Mouse (Mus musculus): Measurements from ENCODE around the gene Usp24. TPM values are rescaled to one million over a fixed set of nuclear protein-coding genes. Genes with fewer than 3 reads are reported as not detected.

The Usp24 gene
- polyA plus RNA-seq, 1 experiment from 2014 or later, result 8.8 TPM

DNA sequence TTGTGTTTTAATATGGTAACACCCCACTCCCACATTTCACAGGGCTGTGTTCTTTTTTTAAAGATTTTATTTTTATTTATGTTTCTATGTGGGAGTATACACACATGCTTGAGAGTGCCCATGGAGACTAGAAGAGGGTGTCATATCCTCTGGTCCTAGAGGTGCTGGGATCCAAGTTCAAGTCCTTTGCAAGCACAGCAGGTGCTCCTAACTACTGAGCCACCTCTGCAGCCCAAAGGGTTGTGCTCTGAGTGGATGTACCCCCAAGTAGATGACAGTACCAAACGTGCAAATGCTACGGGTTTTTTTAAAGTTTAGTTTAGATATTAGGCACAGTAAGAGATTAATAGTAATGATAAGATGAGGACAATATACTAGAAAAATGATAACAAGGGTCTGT lies 119.4 kb downstream of the Usp24 start:
- Histone ChIP-seq H3K27me3 (ENCODE audit: control insufficient read depth, insufficient read depth, low read length) (no peaks in the 10 kb centered on the region), H3K4me3 (ENCODE audit: low read depth, low read length) (no peak overlapping the region), H3K4me1 (ENCODE audit: control insufficient read depth, insufficient read depth, low read length) (no peaks in the 10 kb centered on the region), H3K27ac (replicated peaks; ENCODE audit: low read depth, low read length) (no peak overlapping the region), H3K4me2 (ENCODE audit: low read depth, low read length) (no peak overlapping the region), H3K9me3 (replicated peaks; ENCODE audit: control insufficient read depth, low read length) (no peaks in the 10 kb centered on the region), H3K36me3 (replicated peaks; ENCODE audit: control insufficient read depth, insufficient read depth, low read depth, low read length) (peaks cover 4% of the 10 kb centered on the region), H3K9ac (replicated peaks; ENCODE audit: low read length) (no peak overlapping the region)
- DNase-seq (ENCODE audit: low spot score) (no peak), ATAC-seq (replicated peaks; ENCODE audit: insufficient number of reproducible peaks, low FRiP score, low TSS enrichment, low read depth) (no peak)
- WGBS, result 90% methylated on average over 2 of the region's 2 CpGs

GRCm38 (mm10) chr4:106436475-106436874 lies 120.5 kb downstream of the Usp24 start:
- 71% methylated on average over 4 of the region's 4 CpGs for WGBS
- Histone ChIP-seq H3K36me3 (replicated peaks; ENCODE audit: control insufficient read depth, insufficient read depth, low read depth, low read length) (peaks cover 4% of the 10 kb centered on the region), H3K4me1 (ENCODE audit: control insufficient read depth, insufficient read depth, low read length) (no peaks in the 10 kb centered on the region), H3K9me3 (replicated peaks; ENCODE audit: control insufficient read depth, low read length) (no peaks in the 10 kb centered on the region), H3K27me3 (ENCODE audit: control insufficient read depth, insufficient read depth, low read length) (no peaks in the 10 kb centered on the region), H3K4me2 (ENCODE audit: low read depth, low read length) (no peak overlapping the region), H3K27ac (replicated peaks; ENCODE audit: low read depth, low read length) (no peak overlapping the region), H3K4me3 (ENCODE audit: low read depth, low read length) (no peak overlapping the region), H3K9ac (replicated peaks; ENCODE audit: low read length) (no peak overlapping the region)
- DNase-seq (ENCODE audit: low spot score), result peak; percentile 61
- no peak for ATAC-seq (replicated peaks; ENCODE audit: insufficient number of reproducible peaks, low FRiP score, low TSS enrichment, low read depth)

DNA sequence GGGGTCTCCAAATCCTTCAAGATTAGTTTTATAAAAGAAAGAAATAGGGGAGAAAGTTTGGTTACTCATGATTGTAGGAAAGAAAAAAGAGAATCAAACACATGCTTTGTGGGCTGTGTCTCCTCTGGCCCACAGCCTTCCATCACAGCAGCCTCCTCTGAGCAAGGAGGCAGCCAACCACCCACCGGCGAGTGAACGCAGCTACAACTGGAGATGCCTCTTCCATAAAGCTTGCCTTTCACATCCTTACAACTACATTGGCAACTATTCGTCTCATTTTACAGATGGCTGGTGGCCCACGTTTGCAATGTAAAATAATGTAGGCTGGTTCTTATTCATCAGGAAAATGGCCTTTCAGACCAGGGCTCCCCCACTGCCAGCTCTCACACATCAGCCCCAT lies 121.2 kb downstream of the Usp24 start:
- Histone ChIP-seq H3K4me1 (ENCODE audit: control insufficient read depth, insufficient read depth, low read length) (no peaks in the 10 kb centered on the region), H3K9ac (replicated peaks; ENCODE audit: low read length) (no peak overlapping the region), H3K9me3 (replicated peaks; ENCODE audit: control insufficient read depth, low read length) (no peaks in the 10 kb centered on the region), H3K27ac (replicated peaks; ENCODE audit: low read depth, low read length) (no peak overlapping the region), H3K4me2 (ENCODE audit: low read depth, low read length) (no peak overlapping the region), H3K4me3 (ENCODE audit: low read depth, low read length) (no peak overlapping the region), H3K36me3 (replicated peaks; ENCODE audit: control insufficient read depth, insufficient read depth, low read depth, low read length) (peaks cover 6% of the 10 kb centered on the region), H3K27me3 (ENCODE audit: control insufficient read depth, insufficient read depth, low read length) (no peaks in the 10 kb centered on the region)
- DNase-seq (ENCODE audit: low spot score) (no peak), ATAC-seq (replicated peaks; ENCODE audit: insufficient number of reproducible peaks, low FRiP score, low TSS enrichment, low read depth) (no peak)
- WGBS, result 97% methylated on average over 5 of the region's 5 CpGs

- H3K36me3 ChIP-seq (replicated peaks; ENCODE audit: control insufficient read depth, insufficient read depth, low read depth, low read length), result peaks cover 6% of the 10 kb centered on the region
- H3K9ac ChIP-seq (replicated peaks; ENCODE audit: low read length), result no peak overlapping the region
- H3K9me3 ChIP-seq (replicated peaks; ENCODE audit: control insufficient read depth, low read length), result no peaks in the 10 kb centered on the region
- no peaks in the 10 kb centered on the region for H3K4me1 ChIP-seq (ENCODE audit: control insufficient read depth, insufficient read depth, low read length)
- no peak for ATAC-seq (replicated peaks; ENCODE audit: insufficient number of reproducible peaks, low FRiP score, low TSS enrichment, low read depth)
- 91% methylated on average over 5 of the region's 5 CpGs for WGBS
- H3K4me3 ChIP-seq (ENCODE audit: low read depth, low read length), result no peak overlapping the region
- no peak for DNase-seq (ENCODE audit: low spot score)
- no peak overlapping the region for H3K27ac ChIP-seq (replicated peaks; ENCODE audit: low read depth, low read length)
- H3K27me3 ChIP-seq (ENCODE audit: control insufficient read depth, insufficient read depth, low read length), result no peaks in the 10 kb centered on the region
- no peak overlapping the region for H3K4me2 ChIP-seq (ENCODE audit: low read depth, low read length)
Observed at GRCm38 (mm10) chr4:106438763-106439162, 122.8 kb downstream of the Usp24 start.

GRCm38 (mm10) chr4:106443182-106443581 lies 127.2 kb downstream of the Usp24 start:
- no peak overlapping the region for H3K4me3 ChIP-seq (ENCODE audit: low read depth, low read length)
- DNase-seq (ENCODE audit: low spot score) (no peak), ATAC-seq (replicated peaks; ENCODE audit: insufficient number of reproducible peaks, low FRiP score, low TSS enrichment, low read depth) (no peak)
- no peak overlapping the region for H3K27ac ChIP-seq (replicated peaks; ENCODE audit: low read depth, low read length)
- no peaks in the 10 kb centered on the region for H3K9me3 ChIP-seq (replicated peaks; ENCODE audit: control insufficient read depth, low read length)
- 89% methylated on average over 6 of the region's 6 CpGs for whole genome bisulfite sequencing
- no peaks in the 10 kb centered on the region for H3K27me3 ChIP-seq (ENCODE audit: control insufficient read depth, insufficient read depth, low read length)
- no peaks in the 10 kb centered on the region for H3K4me1 ChIP-seq (ENCODE audit: control insufficient read depth, insufficient read depth, low read length)
- H3K9ac ChIP-seq (replicated peaks; ENCODE audit: low read length), result no peak overlapping the region
- H3K4me2 ChIP-seq (ENCODE audit: low read depth, low read length), result no peak overlapping the region
- peaks cover 2% of the 10 kb centered on the region for H3K36me3 ChIP-seq (replicated peaks; ENCODE audit: control insufficient read depth, insufficient read depth, low read depth, low read length)

DNA sequence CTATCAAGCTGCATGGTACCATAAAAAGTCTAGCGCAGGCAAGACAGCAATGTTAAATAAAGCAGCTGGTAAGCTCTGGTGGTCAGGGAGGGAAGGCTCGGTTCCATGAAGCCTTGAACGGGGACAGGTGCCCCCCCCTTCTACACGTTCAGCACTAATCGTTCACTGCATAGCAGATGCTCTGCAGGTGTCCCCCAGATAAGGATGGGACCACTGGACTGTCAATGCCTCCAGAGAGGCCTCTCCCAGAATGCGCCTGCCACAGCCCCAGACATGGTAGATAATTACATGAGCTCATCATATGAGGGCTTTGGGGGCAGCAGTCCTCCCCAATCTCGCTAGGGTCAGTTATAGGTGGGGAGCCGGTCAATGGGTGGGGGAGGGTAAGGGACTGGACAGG lies 133.3 kb downstream of the Usp24 start:
- Histone ChIP-seq H3K27ac (replicated peaks; ENCODE audit: low read depth, low read length) (no peak overlapping the region), H3K4me1 (ENCODE audit: control insufficient read depth, insufficient read depth, low read length) (no peaks in the 10 kb centered on the region), H3K9ac (replicated peaks; ENCODE audit: low read length) (no peak overlapping the region), H3K36me3 (replicated peaks; ENCODE audit: control insufficient read depth, insufficient read depth, low read depth, low read length) (no peaks in the 10 kb centered on the region), H3K4me3 (ENCODE audit: low read depth, low read length) (no peak overlapping the region), H3K9me3 (replicated peaks; ENCODE audit: control insufficient read depth, low read length) (no peaks in the 10 kb centered on the region), H3K27me3 (ENCODE audit: control insufficient read depth, insufficient read depth, low read length) (no peaks in the 10 kb centered on the region), H3K4me2 (ENCODE audit: low read depth, low read length) (no peak overlapping the region)
- WGBS, result 84% methylated on average over 8 of the region's 8 CpGs
- ATAC-seq (replicated peaks; ENCODE audit: insufficient number of reproducible peaks, low FRiP score, low TSS enrichment, low read depth) (no peak), DNase-seq (ENCODE audit: low spot score) (no peak)

GRCm38 (mm10) chr4:106452401-106452800 lies 136.4 kb downstream of the Usp24 start:
- Histone ChIP-seq H3K4me2 (ENCODE audit: low read depth, low read length) (no peak overlapping the region), H3K9me3 (replicated peaks; ENCODE audit: control insufficient read depth, low read length) (no peaks in the 10 kb centered on the region), H3K9ac (replicated peaks; ENCODE audit: low read length) (no peak overlapping the region), H3K27ac (replicated peaks; ENCODE audit: low read depth, low read length) (no peak overlapping the region), H3K4me1 (ENCODE audit: control insufficient read depth, insufficient read depth, low read length) (no peaks in the 10 kb centered on the region), H3K27me3 (ENCODE audit: control insufficient read depth, insufficient read depth, low read length) (no peaks in the 10 kb centered on the region), H3K4me3 (ENCODE audit: low read depth, low read length) (no peak overlapping the region), H3K36me3 (replicated peaks; ENCODE audit: control insufficient read depth, insufficient read depth, low read depth, low read length) (no peaks in the 10 kb centered on the region)
- 80% methylated on average over 7 of the region's 7 CpGs for WGBS
- ATAC-seq (replicated peaks; ENCODE audit: insufficient number of reproducible peaks, low FRiP score, low TSS enrichment, low read depth) (no peak), DNase-seq (ENCODE audit: low spot score) (no peak)

- H3K36me3 ChIP-seq (replicated peaks; ENCODE audit: control insufficient read depth, insufficient read depth, low read depth, low read length), result no peaks in the 10 kb centered on the region
- no peak overlapping the region for H3K9ac ChIP-seq (replicated peaks; ENCODE audit: low read length)
- no peak for DNase-seq (ENCODE audit: low spot score)
- H3K4me1 ChIP-seq (ENCODE audit: control insufficient read depth, insufficient read depth, low read length), result no peaks in the 10 kb centered on the region
- no peak overlapping the region for H3K27ac ChIP-seq (replicated peaks; ENCODE audit: low read depth, low read length)
- H3K4me2 ChIP-seq (ENCODE audit: low read depth, low read length), result no peak overlapping the region
- no peaks in the 10 kb centered on the region for H3K9me3 ChIP-seq (replicated peaks; ENCODE audit: control insufficient read depth, low read length)
- WGBS, result 84% methylated on average over 5 of the region's 5 CpGs
- H3K27me3 ChIP-seq (ENCODE audit: control insufficient read depth, insufficient read depth, low read length), result no peaks in the 10 kb centered on the region
- no peak for ATAC-seq (replicated peaks; ENCODE audit: insufficient number of reproducible peaks, low FRiP score, low TSS enrichment, low read depth)
- H3K4me3 ChIP-seq (ENCODE audit: low read depth, low read length), result no peak overlapping the region
Observed at GRCm38 (mm10) chr4:106453108-106453507, 137.1 kb downstream of the Usp24 start.
